Mouse (Mus musculus) heart, postnatal 10 days (tissue): ENCODE data around the gene Grin2c. TPM values are rescaled to one million over a fixed set of nuclear protein-coding genes. Genes with fewer than 3 reads are reported as not detected.

Experiments
- DNase-seq, 2 experiments: peaks; one replicate each; pipeline ENCODE4 v3.0.0; 2021
- intact Hi-C: fragments of 180-260 bp; cut with DNase I; formaldehyde crosslinking; loops from one replicate; pipeline ENCODE4 v1.15.1; 2025
- total RNA-seq, 2 experiments: library from RNA; stranded (reverse); gene quantifications; 2 replicates each; pipeline ENCODE4 v1.2.3; 2021

Grin2c gene
- total RNA-seq = not detected

- no peak for DNase-seq
- intact Hi-C loops = no loop called here
These were observed at the start of gene Grin2c for GRCm38 (mm10) chr11:115267061-115267883. Gene Grin2c, minus strand, starts transcription at chr11:115267243.

GRCm38 (mm10) chr11:115314249-115314648 lies 47.2 kb upstream of the Grin2c start:
- intact Hi-C loops = loop anchor here (5.0 kb wide), 1 partner anchor 38 kb away; no protein-coding TSS in a partner anchor
- DNase-seq = no peak

- intact Hi-C loops = no loop called here
- no peak for DNase-seq
These were observed 41.7 kb upstream of the Grin2c start for GRCm38 (mm10) chr11:115308781-115309180.

GRCm38 (mm10) chr11:115306863-115307262 lies 39.8 kb upstream of the Grin2c start, which contains the start of gene Otop2:
Gene Otop2, plus strand, starts transcription at chr11:115307163.
- intact Hi-C loops = no loop called here
- no peak for DNase-seq

GRCm38 (mm10) chr11:115303167-115303566 lies 36.1 kb upstream of the Grin2c start:
- intact Hi-C loops = no loop called here
- DNase-seq = no peak

- no peak for DNase-seq
- intact Hi-C loops = no loop called here
These were observed 34.3 kb upstream of the Grin2c start for GRCm38 (mm10) chr11:115301351-115301750.

- DNase-seq = no peak
- intact Hi-C loops = no loop called here
These were observed 33.7 kb upstream of the Grin2c start for GRCm38 (mm10) chr11:115300745-115301144.

GRCm38 (mm10) chr11:115298160-115298559 lies 31.1 kb upstream of the Grin2c start:
- DNase-seq = no peak
- intact Hi-C loops = no loop called here

- DNase-seq = peak; percentile 49 to 59
- intact Hi-C loops = no loop called here
These were observed 30.3 kb upstream of the Grin2c start, which contains the start of gene Fads6 for GRCm38 (mm10) chr11:115297214-115297826. Gene Fads6, minus strand, starts transcription at chr11:115297663.

GRCm38 (mm10) chr11:115296471-115297210 lies 29.6 kb upstream of the Grin2c start:
- intact Hi-C loops = no loop called here
- DNase-seq = no peak

- intact Hi-C loops = no loop called here
- DNase-seq = no peak
These were observed 28.9 kb upstream of the Grin2c start for GRCm38 (mm10) chr11:115295939-115296338.

- no peak for DNase-seq
- intact Hi-C loops = no loop called here
These were observed 25.8 kb upstream of the Grin2c start for GRCm38 (mm10) chr11:115292631-115293375.

GRCm38 (mm10) chr11:115291503-115291902 lies 24.5 kb upstream of the Grin2c start:
- intact Hi-C loops = no loop called here
- DNase-seq = no peak

- intact Hi-C loops = no loop called here
- peak; percentile 89 for DNase-seq
These were observed 23.9 kb upstream of the Grin2c start for GRCm38 (mm10) chr11:115290919-115291318.

GRCm38 (mm10) chr11:115290314-115290713 lies 23.3 kb upstream of the Grin2c start:
- intact Hi-C loops = no loop called here
- DNase-seq = no peak

GRCm38 (mm10) chr11:115289885-115290284 lies 22.8 kb upstream of the Grin2c start:
- DNase-seq = no peak
- intact Hi-C loops = no loop called here

GRCm38 (mm10) chr11:115288305-115288704 lies 21.3 kb upstream of the Grin2c start:
- DNase-seq = no peak
- intact Hi-C loops = no loop called here

GRCm38 (mm10) chr11:115287386-115287785 lies 20.3 kb upstream of the Grin2c start:
- no peak for DNase-seq
- intact Hi-C loops = no loop called here

GRCm38 (mm10) chr11:115286201-115286993 lies 19.4 kb upstream of the Grin2c start:
- no peak for DNase-seq
- intact Hi-C loops = no loop called here

GRCm38 (mm10) chr11:115285282-115285681 lies 18.2 kb upstream of the Grin2c start:
- intact Hi-C loops = no loop called here
- DNase-seq = no peak
